Mouse (Mus musculus) ovary, postnatal 14 days (tissue): Measurements from ENCODE around the gene Chrna1.

Experiments used
- DNase-seq: peaks from one replicate; pipeline ENCODE4 v3.0.0; 2022; ENCODE audit warnings: low spot score

The Chrna1 gene

DNA sequence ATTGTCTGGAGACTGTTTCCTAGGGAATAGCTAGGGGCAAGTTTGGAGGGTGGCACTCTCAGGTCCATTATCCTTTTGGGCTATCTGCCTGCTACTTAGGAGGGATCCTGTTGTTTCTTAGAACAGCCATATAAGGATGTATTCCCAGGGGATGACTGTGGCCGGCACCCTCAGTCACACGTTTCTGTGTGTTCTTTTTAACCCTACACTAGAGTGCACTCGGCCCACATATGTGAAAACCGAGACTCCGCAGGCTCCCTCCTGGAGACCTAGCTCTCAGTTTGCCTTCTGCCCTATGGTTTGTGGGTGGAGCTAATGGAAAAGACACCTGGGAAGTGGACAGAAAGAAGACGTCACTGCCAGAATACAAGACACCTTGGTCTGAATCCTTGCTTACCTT, 11.1 kb upstream of the Chrna1 start:
- no peak for DNase-seq

DNA sequence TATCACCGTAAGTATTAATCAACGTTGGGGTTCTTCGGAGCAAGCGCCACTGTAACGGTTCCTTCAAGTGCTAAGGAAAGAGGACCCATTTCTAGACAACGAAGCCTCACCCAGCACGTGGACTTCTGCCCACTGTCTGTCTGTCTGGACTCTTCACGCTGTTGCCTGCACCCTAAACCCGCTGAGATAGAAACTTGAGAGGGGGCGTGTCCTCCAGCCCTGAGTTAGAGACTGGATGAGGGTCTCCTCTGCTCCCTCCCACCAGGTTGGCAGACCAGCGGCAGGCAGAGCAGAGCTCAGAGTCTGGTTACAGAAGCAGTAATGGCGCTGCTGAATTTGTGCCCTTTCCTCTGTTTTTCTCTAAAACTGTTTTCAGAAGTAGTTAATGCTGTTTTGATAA, 10.0 kb upstream of the Chrna1 start:
- no peak for DNase-seq

GRCm38 (mm10) chr2:73588951-73589350, 8.8 kb upstream of the Chrna1 start:
- no peak for DNase-seq

- no peak for DNase-seq
Measured at GRCm38 (mm10) chr2:73587109-73587506, 7.0 kb upstream of the Chrna1 start.

DNA sequence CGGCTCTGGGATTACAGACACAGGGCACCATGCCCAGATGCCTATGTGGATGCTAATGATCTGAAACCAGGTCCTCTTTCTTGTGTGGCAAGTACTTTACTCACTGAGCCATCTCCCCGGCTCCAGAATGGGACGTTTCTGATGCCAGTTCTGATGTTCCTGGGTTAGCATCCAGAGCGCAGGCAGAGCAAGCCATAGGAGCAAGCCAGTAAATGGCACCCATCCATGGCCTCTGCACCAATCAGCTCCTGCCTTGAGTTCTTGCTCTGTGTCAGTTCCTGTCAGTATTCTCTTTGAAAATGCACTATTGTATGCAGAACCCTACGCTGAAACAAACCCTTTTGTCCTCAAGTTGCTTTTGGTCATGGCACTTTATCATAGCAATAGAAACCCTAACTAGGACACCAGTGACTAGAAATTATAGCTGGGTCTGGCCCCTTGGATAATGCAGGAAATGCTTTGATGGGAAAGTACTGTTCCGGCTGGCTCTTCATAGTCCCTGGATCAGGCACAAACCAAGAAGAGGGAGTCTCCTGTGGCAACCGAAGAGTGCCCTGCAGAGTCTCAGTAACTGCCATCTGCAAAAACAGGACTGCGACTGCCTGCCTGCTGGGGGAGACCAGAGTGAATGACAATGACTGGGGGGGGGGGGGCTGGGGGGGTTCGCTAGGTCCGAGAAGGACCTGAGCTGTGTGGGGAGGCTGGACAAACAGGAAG, 6.4 kb upstream of the Chrna1 start:
- DNase-seq: no peak

GRCm38 (mm10) chr2:73585347-73585831, 5.3 kb upstream of the Chrna1 start:
- DNase-seq: no peak

DNA sequence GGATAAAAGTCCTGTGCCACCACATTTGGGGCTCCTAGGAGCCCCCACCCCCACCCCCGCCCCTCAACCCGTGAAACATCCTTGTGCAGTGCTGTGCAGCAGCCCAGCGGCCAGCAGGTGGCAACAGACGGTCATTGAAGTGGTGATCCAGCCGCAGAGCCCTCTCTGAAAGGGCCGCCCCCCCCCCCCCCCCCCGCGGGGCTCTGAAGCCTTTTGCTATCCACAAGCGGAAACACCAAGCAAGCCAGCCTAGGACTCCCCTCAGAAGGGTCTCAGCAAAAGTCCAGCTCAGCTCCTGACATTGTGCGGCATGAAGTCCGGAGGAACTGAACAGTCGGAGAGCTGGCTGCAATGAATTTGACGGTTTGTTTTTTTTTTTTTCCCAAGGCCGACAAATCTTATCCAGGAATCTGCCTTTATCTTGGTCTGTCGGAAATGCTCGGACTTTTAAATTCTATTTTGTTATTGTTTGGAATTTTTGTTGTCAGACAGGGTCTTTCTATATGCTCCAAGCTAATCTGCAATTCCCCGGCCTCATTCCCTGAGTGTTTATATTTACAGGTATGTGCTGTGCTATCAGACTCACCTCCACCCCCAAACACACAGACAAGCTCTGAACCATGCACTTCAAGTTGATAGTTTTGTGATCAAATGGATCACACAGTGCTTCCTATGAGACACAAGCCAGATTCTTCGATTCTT, 4.7 kb upstream of the Chrna1 start:
- DNase-seq: peak; percentile 62

GRCm38 (mm10) chr2:73580720-73581119, 582 bp upstream of the Chrna1 start:
- no peak for DNase-seq

GRCm38 (mm10) chr2:73579168-73579567, 970 bp downstream of the Chrna1 start:
- DNase-seq: no peak

- no peak for DNase-seq
Measured at GRCm38 (mm10) chr2:73574418-73574817, 5.7 kb downstream of the Chrna1 start.

- DNase-seq: no peak
Measured at GRCm38 (mm10) chr2:73573556-73573955, 6.6 kb downstream of the Chrna1 start.

- no peak for DNase-seq
Measured at GRCm38 (mm10) chr2:73572539-73573372, 7.4 kb downstream of the Chrna1 start.

- no peak for DNase-seq
Measured at GRCm38 (mm10) chr2:73571901-73572300, 8.2 kb downstream of the Chrna1 start.

- no peak for DNase-seq
Measured at GRCm38 (mm10) chr2:73571304-73571703, 8.8 kb downstream of the Chrna1 start.

GRCm38 (mm10) chr2:73566989-73567605, 13.0 kb downstream of the Chrna1 start:
- DNase-seq: peak; percentile 46

DNA sequence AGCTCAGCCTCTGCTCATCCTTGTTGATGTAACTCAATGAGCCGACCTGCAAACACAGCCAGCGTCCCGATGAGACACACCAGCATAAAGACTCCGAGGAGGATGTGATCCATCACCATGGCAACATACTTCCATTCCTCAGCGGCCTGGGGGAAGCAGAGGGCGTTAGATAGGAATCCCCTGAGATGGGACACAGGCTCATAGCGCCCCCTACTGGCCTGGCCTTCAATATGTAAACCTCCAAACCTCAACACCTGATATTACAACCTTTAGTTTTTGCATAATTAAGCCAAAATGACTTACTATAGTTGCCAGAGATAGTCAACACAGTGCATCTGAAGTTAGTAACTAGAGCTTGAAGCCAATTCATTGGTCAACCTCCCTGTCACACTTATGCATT, 14.0 kb downstream of the Chrna1 start:
- DNase-seq: no peak

DNA sequence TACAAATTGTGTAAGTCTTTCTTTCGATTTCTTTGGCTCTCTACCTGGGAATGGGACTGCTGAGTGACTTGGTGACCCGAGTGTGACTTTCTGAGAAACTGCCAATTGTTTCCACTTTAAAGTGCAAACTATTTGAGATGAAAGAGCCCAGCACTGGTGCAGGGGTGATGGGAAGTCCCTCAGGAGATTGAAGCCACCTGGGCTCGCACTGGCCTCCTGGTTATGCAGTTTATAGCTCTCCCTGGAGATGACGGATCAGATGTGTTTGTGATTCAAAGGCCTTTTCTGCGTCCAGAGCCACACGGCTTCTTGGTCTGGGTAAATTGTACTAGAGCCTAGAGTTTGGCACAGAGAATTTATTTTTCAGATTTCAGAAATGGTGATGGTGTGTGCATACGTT, 16.4 kb downstream of the Chrna1 start:
- DNase-seq: no peak

DNA sequence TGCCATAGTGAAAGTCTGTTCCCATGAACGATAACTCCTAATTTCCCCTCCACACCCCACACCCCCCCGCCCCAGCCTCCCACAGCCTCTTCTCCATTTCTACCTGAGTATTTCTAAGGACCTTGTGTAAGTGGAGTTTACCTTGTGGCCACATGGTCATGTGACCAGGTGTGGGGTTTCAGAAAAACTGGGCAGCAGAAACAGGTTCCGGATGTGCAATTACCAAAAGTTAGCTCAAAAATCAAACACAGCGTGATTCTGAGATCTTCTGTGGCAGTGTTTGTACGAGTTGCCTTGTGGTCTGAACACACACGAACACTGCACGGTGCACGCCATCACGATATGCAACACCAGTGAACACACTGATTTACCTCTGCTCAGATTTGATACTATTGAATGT, 17.5 kb downstream of the Chrna1 start:
- no peak for DNase-seq

DNA sequence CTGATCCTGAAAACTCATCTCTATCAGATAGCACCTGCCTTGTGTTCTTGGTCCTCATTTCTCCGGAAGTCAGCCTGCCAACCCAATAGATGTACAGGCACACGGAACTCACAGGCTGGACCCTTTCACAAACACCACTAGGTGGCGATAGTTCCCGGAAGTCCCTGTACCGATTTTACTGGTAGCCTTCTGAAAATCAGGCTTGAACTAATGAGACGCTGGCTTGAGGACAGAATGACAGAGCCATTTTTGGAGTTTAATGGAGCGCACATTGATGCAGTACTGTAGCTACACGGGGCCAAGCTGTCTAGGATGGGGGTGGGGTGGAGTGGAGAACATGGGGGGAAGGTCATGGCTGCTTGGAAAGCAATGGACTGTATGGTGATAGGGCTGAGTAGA, 18.5 kb downstream of the Chrna1 start:
- DNase-seq: no peak

DNA sequence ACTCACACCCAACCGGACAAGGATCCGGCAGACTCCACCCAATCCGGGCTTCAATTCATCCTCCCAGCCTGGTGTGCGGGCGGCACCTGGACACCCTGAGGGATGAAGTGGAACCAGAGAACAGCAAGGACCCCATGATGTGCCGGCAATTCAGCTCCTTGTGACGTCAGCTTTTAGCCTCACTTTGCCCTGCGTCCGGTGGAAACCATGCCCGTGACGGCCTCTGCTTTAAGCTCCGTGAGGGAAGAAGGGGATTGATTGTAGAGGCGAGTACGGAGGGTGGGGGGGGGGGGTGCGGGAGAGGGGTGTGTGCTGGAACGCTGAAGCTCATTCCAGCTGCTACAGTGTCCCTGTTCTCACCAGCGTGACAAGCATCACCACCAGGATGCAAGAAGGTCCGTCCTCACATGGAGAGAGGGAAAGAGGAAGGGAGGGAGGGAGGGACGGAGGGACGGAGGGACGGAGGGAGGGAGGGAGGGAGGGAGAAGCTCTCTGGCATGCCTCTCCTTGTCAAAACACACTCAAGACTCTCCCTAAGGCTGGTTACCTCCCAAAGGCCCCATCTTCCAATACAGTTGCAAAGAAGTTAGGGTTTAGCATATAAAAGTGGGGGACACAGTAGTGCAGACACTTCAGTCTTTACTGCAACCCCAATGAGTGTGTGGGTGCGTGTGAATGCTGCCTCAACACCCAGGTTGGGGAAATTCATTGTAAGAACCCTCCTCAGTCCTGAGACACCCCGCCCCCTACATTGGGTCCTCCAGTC, 19.1 kb downstream of the Chrna1 start:
- DNase-seq: no peak

DNA sequence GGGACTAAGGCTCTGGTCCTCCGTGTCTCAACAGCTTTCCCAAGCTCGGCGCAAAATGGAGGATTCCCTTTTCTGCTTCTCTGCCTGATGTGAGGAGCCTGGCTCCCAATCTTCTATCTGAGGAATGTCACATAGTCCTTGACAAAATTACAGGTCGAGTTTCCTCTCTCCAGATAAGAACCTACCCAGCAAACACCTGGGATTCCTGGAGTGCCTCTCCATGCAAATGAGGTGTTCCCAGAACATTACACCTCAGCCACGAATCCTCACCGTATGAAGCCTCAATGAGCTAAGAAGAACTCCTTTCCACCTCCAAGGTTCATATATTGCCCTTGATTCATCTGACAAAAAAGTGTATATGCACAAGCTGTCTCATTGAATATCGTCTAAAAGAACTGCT, 19.7 kb downstream of the Chrna1 start:
- no peak for DNase-seq

GRCm38 (mm10) chr2:73557956-73558355, 22.2 kb downstream of the Chrna1 start:
- DNase-seq: no peak
